ENCODE assay signal across 8 mouse cellular contexts in genomic region chr10:119885563-119885962, GRCm38 (mm10).
DNase-seq lines count a peak whose midpoint lies in the region; ATAC-seq and TF ChIP-seq lines count a peak whose summit lies in the region.

No protein-coding gene starts in this region.

- no peak overlapping the region for H3K27ac ChIP-seq in forebrain, embryonic 11.5 days (ENCODE audit: low read depth, low read length)
- H3K27ac ChIP-seq in forebrain, embryonic 10.5 days = no peak overlapping the region
- no peak overlapping the region for H3K27ac ChIP-seq in liver, embryonic 14.5 days
- no peak overlapping the region for H3K27ac ChIP-seq in liver, embryonic 12.5 days
- no peak overlapping the region for H3K27ac ChIP-seq in midbrain, postnatal 0 days (ENCODE audit: low read depth, low read length)

- no peaks in the 10 kb centered on the region; the same call in 1 of the 2 replicates for H3K4me1 ChIP-seq in forebrain, embryonic 11.5 days (replicated peaks; ENCODE audit: control insufficient read depth, insufficient read depth, low read length)
- H3K4me1 ChIP-seq in forebrain, embryonic 10.5 days = no peaks in the 10 kb centered on the region
- H3K4me1 ChIP-seq in liver, embryonic 14.5 days (replicated peaks; ENCODE audit: control insufficient read depth in 2 of 2, insufficient read depth in 2 of 2, low read length in 1 of 2) = no peaks in the 10 kb centered on the region
- no peaks in the 10 kb centered on the region for H3K4me1 ChIP-seq in liver, embryonic 12.5 days
- H3K4me1 ChIP-seq in midbrain, postnatal 0 days (ENCODE audit: insufficient read depth, low read length) = no peaks in the 10 kb centered on the region

- H3K36me3 ChIP-seq in forebrain, embryonic 11.5 days (ENCODE audit: control insufficient read depth, insufficient read depth, low read length) = no peaks in the 10 kb centered on the region
- H3K36me3 ChIP-seq in forebrain, embryonic 10.5 days (replicated peaks) = no peaks in the 10 kb centered on the region
- H3K36me3 ChIP-seq in liver, embryonic 14.5 days (replicated peaks; ENCODE audit: control insufficient read depth, insufficient read depth, low read depth) = no peaks in the 10 kb centered on the region
- H3K36me3 ChIP-seq in liver, embryonic 12.5 days = no peaks in the 10 kb centered on the region
- no peaks in the 10 kb centered on the region for H3K36me3 ChIP-seq in midbrain, postnatal 0 days (ENCODE audit: insufficient read depth, low read length)

- no peak for TF ChIP-seq EP300 in liver, embryonic 14.5 days (IDR thresholded peaks at IDR 0.05; ENCODE audit: low read depth)

- WGBS in forebrain, embryonic 11.5 days = 82% methylated on average over 6 of the region's 6 CpGs
- WGBS in forebrain, embryonic 10.5 days = 86% methylated on average over 6 of the region's 6 CpGs
- 72% methylated on average over 6 of the region's 6 CpGs for WGBS in liver, embryonic 14.5 days (ENCODE audit: insufficient replicate concordance)
- WGBS in liver, embryonic 12.5 days (ENCODE audit: insufficient replicate concordance) = 63% methylated on average over 6 of the region's 6 CpGs
- WGBS in midbrain, postnatal 0 days = 74% methylated on average over 6 of the region's 6 CpGs

- no peak overlapping the region for H3K4me2 ChIP-seq in forebrain, embryonic 11.5 days (ENCODE audit: low read depth, low read length, severe bottlenecking)
- no peak overlapping the region for H3K4me2 ChIP-seq in liver, embryonic 14.5 days (ENCODE audit: low read depth)
- no peak overlapping the region for H3K4me2 ChIP-seq in liver, embryonic 12.5 days
- H3K4me2 ChIP-seq in midbrain, postnatal 0 days (ENCODE audit: low read depth, low read length, poor library complexity, severe bottlenecking) = no peak overlapping the region

- no peaks in the 10 kb centered on the region for H3K27me3 ChIP-seq in forebrain, embryonic 11.5 days (ENCODE audit: control insufficient read depth, insufficient read depth, low read length)
- no peaks in the 10 kb centered on the region for H3K27me3 ChIP-seq in forebrain, embryonic 10.5 days (ENCODE audit: poor library complexity, severe bottlenecking)
- H3K27me3 ChIP-seq in liver, embryonic 14.5 days (ENCODE audit: control insufficient read depth, insufficient read depth, low read length) = no peaks in the 10 kb centered on the region
- H3K27me3 ChIP-seq in liver, embryonic 12.5 days (replicated peaks) = no peaks in the 10 kb centered on the region
- H3K27me3 ChIP-seq in midbrain, postnatal 0 days (ENCODE audit: insufficient read depth, low read length) = no peaks in the 10 kb centered on the region

- no peak overlapping the region for H3K4me3 ChIP-seq in forebrain, embryonic 11.5 days (ENCODE audit: low read depth, low read length)
- H3K4me3 ChIP-seq in forebrain, embryonic 10.5 days = no peak overlapping the region
- no peak overlapping the region for H3K4me3 ChIP-seq in liver, embryonic 14.5 days (ENCODE audit: insufficient read depth in 1 of 2, low read depth in 2 of 2, low read length in 2 of 2)
- H3K4me3 ChIP-seq in liver, embryonic 12.5 days = no peak overlapping the region
- H3K4me3 ChIP-seq in midbrain, postnatal 0 days (ENCODE audit: low read depth, low read length) = no peak overlapping the region

- H3K9me3 ChIP-seq in forebrain, embryonic 11.5 days (ENCODE audit: control insufficient read depth, low read length) = no peaks in the 10 kb centered on the region
- peaks cover under 1% of the 10 kb centered on the region; the same call in 1 of the 2 replicates for H3K9me3 ChIP-seq in forebrain, embryonic 10.5 days
- H3K9me3 ChIP-seq in liver, embryonic 14.5 days (ENCODE audit: control insufficient read depth, low read length) = no peaks in the 10 kb centered on the region
- no peaks in the 10 kb centered on the region for H3K9me3 ChIP-seq in liver, embryonic 12.5 days (replicated peaks)
- no peaks in the 10 kb centered on the region for H3K9me3 ChIP-seq in midbrain, postnatal 0 days (ENCODE audit: low read length)

- 0 out of 2 replicates have a peak, but pooled peaks have one; percentile 42 for ATAC-seq in forebrain, embryonic 11.5 days (replicated peaks; ENCODE audit: low FRiP score)
- ATAC-seq in liver, embryonic 14.5 days (ENCODE audit: insufficient read depth) = no peak
- ATAC-seq in liver, embryonic 12.5 days = no peak
- ATAC-seq in midbrain, postnatal 0 days (ENCODE audit: low FRiP score) = no peak

- DNase-seq in forebrain, embryonic 11.5 days (ENCODE audit: low spot score) = no peak
- no peak for DNase-seq in forebrain, embryonic 10.5 days (ENCODE audit: extremely low spot score, low spot score)
- no peak for DNase-seq in liver, embryonic 14.5 days (ENCODE audit: low read depth in 3 of 3, low spot score in 3 of 3)
- peak; percentile 6 for DNase-seq in c-Kit-positive CD71-negative TER-119-negative erythroid progenitor cells, embryonic 14.5 days (ENCODE audit: low read depth)
- DNase-seq in midbrain, postnatal 0 days (ENCODE audit: low spot score) = peak; percentile 54
- DNase-seq in right cerebral cortex, postnatal 4 days = no peak
- DNase-seq in testis, postnatal 10 days (ENCODE audit: low spot score) = no peak

- H3K9ac ChIP-seq in forebrain, embryonic 11.5 days (ENCODE audit: low read length) = no peak overlapping the region
- H3K9ac ChIP-seq in liver, embryonic 14.5 days (replicated peaks) = no peak overlapping the region
- H3K9ac ChIP-seq in liver, embryonic 12.5 days = no peak overlapping the region
- H3K9ac ChIP-seq in midbrain, postnatal 0 days (replicated peaks; ENCODE audit: low read length, poor library complexity, severe bottlenecking) = no peak overlapping the region

- TF ChIP-seq CTCF in liver, embryonic 14.5 days (IDR thresholded peaks at IDR 0.05; ENCODE audit: low read depth) = peak; percentile 50
- TF ChIP-seq CTCF in midbrain, postnatal 0 days (IDR thresholded peaks at IDR 0.05) = peak; percentile 73

Comparison
In these comparisons a context has a peak if more than half of its experiments do, and no peak if none do; other contexts are left out.
1. DNase-seq: peak in c-Kit-positive CD71-negative TER-119-negative erythroid progenitor cells, embryonic 14.5 days (single experiment) and midbrain, postnatal 0 days (single experiment); none in forebrain, embryonic 11.5 days (single experiment), forebrain, embryonic 10.5 days (single experiment), liver, embryonic 14.5 days (0 of 3), right cerebral cortex, postnatal 4 days (single experiment) and testis, postnatal 10 days (single experiment).